ENCODE assay signal across 21 mouse cellular contexts in the genomic region with DNA sequence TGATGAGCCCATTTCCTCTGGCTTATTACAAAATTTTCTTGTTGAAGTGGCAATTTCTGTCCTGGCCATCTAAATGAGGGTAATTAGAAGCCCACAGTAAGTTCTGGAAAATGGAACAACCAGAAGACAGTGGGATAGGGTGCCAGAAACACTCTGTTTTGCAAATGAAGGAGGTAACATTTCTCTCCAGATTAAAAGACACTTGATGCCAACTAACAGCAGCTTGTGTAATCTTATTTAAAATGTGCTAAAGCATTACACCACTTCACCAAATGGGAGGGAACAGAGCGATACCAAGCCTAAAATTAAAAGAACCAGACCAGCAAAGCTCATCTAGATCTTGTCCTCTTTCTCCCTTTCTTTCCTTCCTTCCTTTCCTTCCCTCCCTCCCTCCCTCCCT.
DNase-seq lines count a peak whose midpoint lies in the region; ATAC-seq lines count a peak whose summit lies in the region.
"Had no signal": no experiment of that assay in that cellular context is flagged by ENCODE, and none has a peak within 500 bp of the region (broad histone marks: within the 10 kb centered on the region; RNA-seq: fewer than 3 reads in every experiment).

No protein-coding gene starts in this region.

- H3K4me1 ChIP-seq in forebrain, embryonic 16.5 days (replicated peaks; ENCODE audit: control insufficient read depth, insufficient read depth, low read length), result peaks cover 43% of the 10 kb centered on the region
- H3K4me1 ChIP-seq in forebrain, embryonic 15.5 days, result peaks cover 51% of the 10 kb centered on the region
- H3K4me1 ChIP-seq in heart, embryonic 10.5 days, result peaks cover 79% of the 10 kb centered on the region

- no peak overlapping the region for H3K9ac ChIP-seq in forebrain, embryonic 16.5 days (replicated peaks; ENCODE audit: low read depth, low read length)
- no peak overlapping the region for H3K9ac ChIP-seq in forebrain, embryonic 15.5 days (replicated peaks)
- H3K9ac ChIP-seq: embryonic facial prominence, embryonic 15.5 days; forebrain, embryonic 13.5 days; hindbrain, embryonic 12.5 days had no signal

- DNase-seq in heart, embryonic 10.5 days (ENCODE audit: low spot score), result no peak
- DNase-seq in heart, postnatal 4 days, result no peak
- DNase-seq in brain, adult 2 months (ENCODE audit: low read depth, low spot score), result peak; percentile 64
- DNase-seq in telencephalon, adult 2 months (ENCODE audit: low read depth, low spot score), result peak; percentile 67
- no peak for DNase-seq in liver
- DNase-seq: adrenal gland, postnatal 14 days; cerebellum, adult 11 months; cerebellum, adult 8-10 months; cerebellum, postnatal 14 days; embryo, embryonic 11 days; gastrocnemius, postnatal 14 days; heart, postnatal 36 days; kidney, adult 11 months had no signal

- no peak overlapping the region for H3K4me2 ChIP-seq in forebrain, embryonic 16.5 days (ENCODE audit: low read length)
- no peak overlapping the region for H3K4me2 ChIP-seq in forebrain, embryonic 15.5 days (replicated peaks)
- H3K4me2 ChIP-seq: embryonic facial prominence, embryonic 15.5 days; forebrain, embryonic 13.5 days; heart, embryonic 13.5 days; hindbrain, embryonic 12.5 days had no signal

- no peaks in the 10 kb centered on the region for H3K36me3 ChIP-seq in forebrain, embryonic 16.5 days (ENCODE audit: control insufficient read depth, insufficient read depth)
- H3K36me3 ChIP-seq in forebrain, embryonic 15.5 days, result no peaks in the 10 kb centered on the region
- H3K36me3 ChIP-seq in heart, embryonic 10.5 days, result no peaks in the 10 kb centered on the region
- H3K36me3 ChIP-seq: embryonic facial prominence, embryonic 15.5 days; heart, embryonic 13.5 days; hindbrain, embryonic 12.5 days had no signal

- H3K4me3 ChIP-seq in forebrain, embryonic 16.5 days (replicated peaks; ENCODE audit: low read length), result no peak overlapping the region
- H3K4me3 ChIP-seq in forebrain, embryonic 15.5 days, result no peak overlapping the region
- no peak overlapping the region for H3K4me3 ChIP-seq in heart, embryonic 10.5 days
- H3K4me3 ChIP-seq: embryonic facial prominence, embryonic 15.5 days; forebrain, embryonic 13.5 days; heart, embryonic 13.5 days; hindbrain, embryonic 12.5 days had no signal

- H3K27ac ChIP-seq in forebrain, embryonic 16.5 days (ENCODE audit: low read length), result no peak overlapping the region
- H3K27ac ChIP-seq in forebrain, embryonic 15.5 days (replicated peaks), result no peak overlapping the region
- peak overlapping the region; percentile 29; the same call in 1 of the 2 replicates for H3K27ac ChIP-seq in heart, embryonic 10.5 days
- H3K27ac ChIP-seq: embryonic facial prominence, embryonic 15.5 days; forebrain, embryonic 13.5 days; hindbrain, embryonic 12.5 days had no signal

- H3K9me3 ChIP-seq in forebrain, embryonic 16.5 days (ENCODE audit: control insufficient read depth, low read length), result no peaks in the 10 kb centered on the region
- H3K9me3 ChIP-seq in forebrain, embryonic 15.5 days, result no peaks in the 10 kb centered on the region
- no peaks in the 10 kb centered on the region for H3K9me3 ChIP-seq in heart, embryonic 10.5 days
- H3K9me3 ChIP-seq: embryonic facial prominence, embryonic 15.5 days; forebrain, embryonic 13.5 days; heart, embryonic 13.5 days; hindbrain, embryonic 12.5 days had no signal

- H3K27me3 ChIP-seq in forebrain, embryonic 16.5 days (replicated peaks; ENCODE audit: control insufficient read depth, insufficient read depth, low read length), result no peaks in the 10 kb centered on the region
- no peaks in the 10 kb centered on the region for H3K27me3 ChIP-seq in forebrain, embryonic 15.5 days
- no peaks in the 10 kb centered on the region for H3K27me3 ChIP-seq in heart, embryonic 10.5 days (ENCODE audit: insufficient read depth, poor library complexity, severe bottlenecking)
- H3K27me3 ChIP-seq: forebrain, embryonic 13.5 days; heart, embryonic 13.5 days; hindbrain, embryonic 12.5 days had no signal

- ATAC-seq in forebrain, embryonic 16.5 days, result peak; percentile 54
- no peak for ATAC-seq in forebrain, embryonic 15.5 days (replicated peaks)
- ATAC-seq: forebrain, embryonic 13.5 days; hindbrain, embryonic 16.5 days; inflammation-experienced regulatory T-cells, adult 6 months had no signal

- WGBS in forebrain, embryonic 16.5 days, result 45% methylated on average over 1 of the region's 1 CpGs
- WGBS in forebrain, embryonic 15.5 days, result 48% methylated on average over 1 of the region's 1 CpGs
- 80% methylated on average over 1 of the region's 1 CpGs for WGBS in heart, embryonic 10.5 days

Comparison
In these comparisons a context has a peak if more than half of its experiments do, and no peak if none do; other contexts are left out.
1. DNase-seq: peak in brain, adult 2 months (single experiment) and telencephalon, adult 2 months (single experiment); none in heart, embryonic 10.5 days (single experiment), heart, postnatal 4 days (single experiment) and liver (single experiment).